Comparison of ENCODE assay signal across 28 mouse cellular contexts in genomic region chr6:36409016-36409415, GRCm38 (mm10). TPM values are rescaled to one million over a fixed set of nuclear protein-coding genes. Genes with fewer than 3 reads are reported as not detected.
"Had no signal": no experiment of that assay in that cellular context is flagged by ENCODE, and none has a peak within 500 bp of the region (broad histone marks: within the 10 kb centered on the region; RNA-seq: fewer than 3 reads in every experiment).

No protein-coding gene starts in this region.

- H3K27ac ChIP-seq: limb, embryonic 10.5 days; limb, embryonic 12.5 days; limb, embryonic 13.5 days; limb, embryonic 15.5 days; liver, embryonic 12.5 days; liver, embryonic 13.5 days; liver, embryonic 14.5 days; liver, embryonic 15.5 days; lung, embryonic 15.5 days; macrophage; midbrain, embryonic 10.5 days; midbrain, embryonic 12.5 days; midbrain, embryonic 13.5 days; midbrain, embryonic 15.5 days; neural tube, embryonic 12.5 days had no signal

- H3K4me3 ChIP-seq: limb, embryonic 10.5 days; limb, embryonic 12.5 days; limb, embryonic 13.5 days; limb, embryonic 15.5 days; liver, embryonic 12.5 days; liver, embryonic 13.5 days; liver, embryonic 15.5 days; lung, embryonic 15.5 days; megakaryocyte, embryonic 14.5 days; midbrain, embryonic 10.5 days; midbrain, embryonic 12.5 days; midbrain, embryonic 13.5 days; midbrain, embryonic 15.5 days; myocyte; neural tube, embryonic 12.5 days had no signal

- H3K4me1 ChIP-seq: limb, embryonic 10.5 days; limb, embryonic 12.5 days; limb, embryonic 13.5 days; limb, embryonic 15.5 days; liver, embryonic 12.5 days; liver, embryonic 13.5 days; liver, embryonic 15.5 days; megakaryocyte, embryonic 14.5 days; midbrain, embryonic 10.5 days; midbrain, embryonic 12.5 days; midbrain, embryonic 13.5 days; midbrain, embryonic 15.5 days; neural tube, embryonic 12.5 days had no signal

- H3K27me3 ChIP-seq: limb, embryonic 12.5 days; limb, embryonic 13.5 days; limb, embryonic 15.5 days; liver, embryonic 12.5 days; liver, embryonic 13.5 days; liver, embryonic 15.5 days; lung, embryonic 15.5 days; megakaryocyte, embryonic 14.5 days; midbrain, embryonic 12.5 days; midbrain, embryonic 13.5 days; midbrain, embryonic 15.5 days; neural tube, embryonic 12.5 days had no signal

- DNase-seq: left cerebral cortex, postnatal 4 days; liver; liver, embryonic 13.5 days; liver, postnatal 0 days; lung, adult 18-20 months; lung, adult 2 months; lung, embryonic 14.5 days; lung, postnatal 10 days; lung, postnatal 14 days; lung, postnatal 36 days; lung, postnatal 4 days; midbrain, embryonic 14.5 days had no signal

RNA-seq across cellular contexts. Expression of gene Chrm2, which starts 21.1 kb away (rescaled TPM):
- polyA plus RNA-seq: macrophage, myocyte had no signal
